Mouse (Mus musculus) bone marrow macrophage, adult 2 months (primary cell): ENCODE measurements around the gene Itpk1.

Experiments used
- CTCF ChIP-seq: IDR thresholded peaks from 2 replicates; pipeline ENCODE4 v1.5.1; 2012; ENCODE audit warnings: low read depth, mild to moderate bottlenecking, low read length, moderate library complexity
- POLR2A ChIP-seq: IDR thresholded peaks from 2 replicates; pipeline ENCODE4 v1.6.1; 2012; ENCODE audit warnings: mild to moderate bottlenecking, low read depth, low read length, borderline replicate concordance

- peak; percentile 41 for TF ChIP-seq CTCF
- no peak for TF ChIP-seq POLR2A
Observed at GRCm38 (mm10) chr12:102579041-102579440, 125.7 kb downstream of the Itpk1 start.
